Mouse (Mus musculus) 416B (cell line): Measurements from ENCODE around the gene Cysltr2.
A peak's percentile ranks its signal among the peaks of the same experiment; 100 is the strongest.

ENCODE experiments used
- DNase-seq: peaks from one replicate; pipeline ENCODE4 v3.0.0; 2011; ENCODE audit warnings: low read depth

The Cysltr2 gene

GRCm38 (mm10) chr14:73048937-73049336 lies at the start of gene Cysltr2:
TSS of gene Cysltr2 (minus strand) at chr14:73049114.
- no peak for DNase-seq

DNA sequence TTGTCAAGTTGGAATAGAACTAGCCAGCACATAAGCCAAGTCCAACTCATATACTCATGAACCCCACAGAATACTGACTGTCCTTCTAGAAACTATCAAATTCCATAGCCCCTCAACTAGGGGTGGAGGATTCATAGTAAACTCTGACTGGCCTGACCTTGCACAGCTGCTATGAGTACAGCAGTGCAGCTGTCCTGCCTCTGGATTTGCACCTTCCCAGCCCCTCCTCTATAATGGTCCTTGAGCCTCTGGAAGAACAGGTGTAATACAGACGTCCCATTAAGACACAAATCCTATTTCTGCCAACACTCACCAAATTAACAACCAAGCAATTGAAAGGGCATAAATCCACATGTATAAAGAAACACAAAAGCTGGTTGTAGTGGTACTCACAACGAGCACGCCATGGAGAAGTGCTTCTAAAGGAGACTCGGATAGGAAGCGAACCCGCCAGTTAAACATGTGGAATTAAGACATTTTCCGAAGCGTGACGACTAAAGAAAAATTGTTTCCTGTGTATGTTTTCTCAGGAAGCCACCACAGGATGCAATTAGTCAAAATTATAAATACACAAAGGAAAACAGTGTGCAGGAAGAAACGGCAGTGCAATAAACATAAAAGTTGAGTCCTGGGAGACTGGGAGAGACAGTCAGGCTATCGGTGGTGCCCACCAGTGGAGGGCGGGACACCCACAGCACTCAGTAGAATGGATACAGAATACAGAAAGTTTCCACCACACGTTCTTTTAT lies 46.1 kb upstream of the Cysltr2 start:
- no peak for DNase-seq

- DNase-seq = no peak
Measured at GRCm38 (mm10) chr14:73092871-73093270, 44.0 kb upstream of the Cysltr2 start.

- no peak for DNase-seq
Measured at GRCm38 (mm10) chr14:73088224-73088623, 39.3 kb upstream of the Cysltr2 start.

- peak; percentile 44 for DNase-seq
Measured at GRCm38 (mm10) chr14:73087746-73088145, 38.8 kb upstream of the Cysltr2 start.

- DNase-seq = peak; percentile 69
Measured at GRCm38 (mm10) chr14:73087247-73087646, 38.3 kb upstream of the Cysltr2 start.

- DNase-seq = no peak
Measured at GRCm38 (mm10) chr14:73086425-73086824, 37.5 kb upstream of the Cysltr2 start.

GRCm38 (mm10) chr14:73083563-73083962 lies 34.6 kb upstream of the Cysltr2 start:
- no peak for DNase-seq

GRCm38 (mm10) chr14:73064460-73064859 lies 15.5 kb upstream of the Cysltr2 start:
- peak; percentile 38 for DNase-seq

DNA sequence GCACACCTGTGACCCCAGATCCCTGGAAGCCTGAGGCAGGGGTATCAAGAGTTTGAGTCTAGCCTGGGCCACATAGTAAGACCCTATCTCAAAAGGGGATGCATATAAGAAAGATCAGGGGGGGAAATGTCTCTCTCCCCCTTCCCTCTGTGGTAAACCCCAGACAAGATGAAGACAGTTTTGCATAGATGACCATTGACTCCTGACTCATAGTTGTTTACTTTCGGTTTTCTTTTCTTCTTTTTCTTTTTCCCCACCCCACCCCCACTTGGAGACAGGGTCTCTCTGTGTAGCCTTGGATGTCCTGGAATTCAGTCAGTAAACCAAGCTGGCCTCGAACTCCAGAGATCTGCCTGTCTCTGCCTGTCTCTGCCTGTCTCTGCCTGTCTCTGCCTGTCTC lies 9.8 kb upstream of the Cysltr2 start:
- no peak for DNase-seq

GRCm38 (mm10) chr14:73057764-73058163 lies 8.8 kb upstream of the Cysltr2 start:
- peak; percentile 71 for DNase-seq

GRCm38 (mm10) chr14:73056813-73057212 lies 7.9 kb upstream of the Cysltr2 start:
- peak; percentile 47 for DNase-seq

- DNase-seq = no peak
Measured at GRCm38 (mm10) chr14:73045199-73045928, 3.5 kb downstream of the Cysltr2 start.

GRCm38 (mm10) chr14:73041689-73042088 lies 7.2 kb downstream of the Cysltr2 start:
- no peak for DNase-seq

GRCm38 (mm10) chr14:73033290-73033689 lies 15.6 kb downstream of the Cysltr2 start:
- peak; percentile 60 for DNase-seq

GRCm38 (mm10) chr14:73031218-73031617 lies 17.7 kb downstream of the Cysltr2 start:
- DNase-seq = no peak

DNA sequence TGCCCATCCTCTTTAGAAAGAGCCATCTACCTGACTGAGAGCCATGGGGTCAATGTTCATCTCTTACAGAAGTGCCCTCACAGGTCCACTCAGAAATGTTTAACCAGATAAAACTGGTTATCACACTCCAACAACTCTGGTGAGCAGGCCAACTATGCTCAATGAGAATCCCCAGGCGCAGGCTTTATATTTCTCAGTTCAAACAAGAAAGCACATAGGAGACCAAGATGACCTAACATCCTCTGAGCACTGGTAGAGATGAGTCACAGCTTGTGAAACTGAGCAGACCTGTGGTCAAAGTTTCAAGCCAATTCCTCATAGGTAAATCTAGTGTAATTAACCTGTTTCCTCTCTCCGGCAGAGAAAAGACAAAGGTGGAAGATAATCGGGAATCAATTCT lies 31.6 kb downstream of the Cysltr2 start:
- peak; percentile 81 for DNase-seq

- DNase-seq = peak; percentile 19
Measured at GRCm38 (mm10) chr14:73015386-73015785, 33.5 kb downstream of the Cysltr2 start.

DNA sequence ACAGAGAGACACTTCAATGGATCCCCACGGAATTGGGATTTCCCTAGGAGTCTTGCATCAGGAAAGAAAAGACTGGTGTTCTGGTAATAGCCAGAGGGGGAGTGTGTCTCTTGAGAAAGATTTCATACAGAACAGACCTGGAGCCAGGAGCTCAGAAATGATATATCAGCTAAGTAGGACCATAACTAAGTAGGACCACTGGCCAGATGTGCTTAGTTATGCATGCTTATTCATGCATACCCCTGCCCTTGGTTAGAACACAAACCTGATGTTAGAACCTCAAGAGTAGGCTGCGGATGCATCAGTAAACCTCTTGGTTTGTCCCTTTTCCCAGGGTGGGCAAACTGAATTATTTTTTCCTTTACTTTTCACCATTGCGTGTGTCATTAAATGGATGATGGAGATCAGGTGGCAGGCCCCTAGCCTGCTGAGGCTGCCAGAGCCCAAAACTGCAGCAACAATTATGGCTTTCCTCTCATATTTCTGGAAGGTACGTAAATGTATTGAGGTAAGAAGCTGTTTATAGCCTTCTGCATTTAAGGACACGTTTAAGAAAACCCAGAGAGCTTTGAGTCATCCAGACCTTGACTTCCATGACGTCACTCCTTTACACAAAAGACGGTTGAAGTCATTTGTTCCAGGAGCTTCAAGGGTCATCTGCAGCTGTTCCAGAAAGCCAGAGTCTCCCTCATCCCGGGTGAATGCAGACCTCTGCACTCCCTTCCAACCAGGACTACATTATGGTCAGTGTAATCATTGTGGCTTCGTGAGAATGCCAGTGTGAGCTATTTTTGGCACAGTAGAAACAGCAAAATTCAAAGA lies 35.0 kb downstream of the Cysltr2 start:
- peak; percentile 41 for DNase-seq

DNA sequence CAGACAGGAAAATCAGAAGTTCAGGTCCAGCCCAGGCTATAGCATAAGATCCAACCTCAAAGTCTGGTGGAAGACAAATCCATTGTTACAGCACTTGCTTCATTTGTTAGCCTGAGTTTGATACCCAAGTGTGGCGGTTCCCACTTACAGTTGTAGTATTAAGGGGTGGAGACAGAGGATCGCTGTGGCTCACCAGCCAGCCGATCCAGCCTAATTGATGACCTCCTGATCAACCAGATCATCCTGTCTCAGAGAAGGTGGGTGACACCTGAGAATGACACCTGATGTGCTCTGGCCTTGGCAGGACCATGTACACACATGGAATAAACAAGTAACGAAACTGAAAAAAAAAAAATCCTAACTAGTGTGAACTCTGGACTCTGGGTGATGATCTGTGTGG lies 47.1 kb downstream of the Cysltr2 start:
- no peak for DNase-seq

- DNase-seq = peak; percentile 84
Measured at GRCm38 (mm10) chr14:73000325-73000724, 48.6 kb downstream of the Cysltr2 start.

- no peak for DNase-seq
Measured at GRCm38 (mm10) chr14:72998111-72998510, 50.8 kb downstream of the Cysltr2 start.

GRCm38 (mm10) chr14:72986044-72986443 lies 62.9 kb downstream of the Cysltr2 start:
- DNase-seq = no peak
